Mouse (Mus musculus) embryonic fibroblast, embryonic 13.5 days (primary cell): ENCODE results near the gene Gm8332. TPM values are rescaled to one million over a fixed set of nuclear protein-coding genes. Genes with fewer than 3 reads are reported as not detected.
"Not testable (repeated sequence)": the region's sequence is repeated elsewhere in the genome, so short reads cannot be mapped to it uniquely, and the experiment has no call there.

Source experiments
- H3K27ac ChIP-seq: 2 replicates; pipeline ENCODE4 v1.5.1; 2012; ENCODE audit warnings: low read length, control low read depth, inconsistent platforms; ENCODE audit not compliant: insufficient read depth
- H3K4me1 ChIP-seq: 2 replicates; pipeline ENCODE4 v1.6.1; 2011; ENCODE audit warnings: low read length; ENCODE audit not compliant: control insufficient read depth, insufficient read depth
- H3K4me3 ChIP-seq: 2 replicates; pipeline ENCODE4 v1.5.1; 2011; ENCODE audit warnings: mild to moderate bottlenecking, control low read depth, low read length; ENCODE audit not compliant: insufficient read depth
- CTCF ChIP-seq: IDR thresholded peaks from 2 replicates; pipeline ENCODE4 v1.5.1; 2011; ENCODE audit warnings: mild to moderate bottlenecking, control low read depth, low read length, moderate library complexity, borderline replicate concordance; ENCODE audit not compliant: insufficient read depth
- POLR2A ChIP-seq: IDR thresholded peaks from 2 replicates; pipeline ENCODE4 v1.6.1; 2011; ENCODE audit warnings: low read depth, mild to moderate bottlenecking, control low read depth, low read length, moderate library complexity
- polyA plus RNA-seq: library from polyadenylated mRNA; stranded (reverse); fragments of >200 nt; gene quantifications from 2 replicates; pipeline ENCODE4 v1.2.4, GENCODE M21; 2011; ENCODE audit warnings: low read depth; ENCODE audit not compliant: missing spikeins, insufficient read length

Gm8332 gene
- polyA plus RNA-seq = not detected in 2 replicates

DNA sequence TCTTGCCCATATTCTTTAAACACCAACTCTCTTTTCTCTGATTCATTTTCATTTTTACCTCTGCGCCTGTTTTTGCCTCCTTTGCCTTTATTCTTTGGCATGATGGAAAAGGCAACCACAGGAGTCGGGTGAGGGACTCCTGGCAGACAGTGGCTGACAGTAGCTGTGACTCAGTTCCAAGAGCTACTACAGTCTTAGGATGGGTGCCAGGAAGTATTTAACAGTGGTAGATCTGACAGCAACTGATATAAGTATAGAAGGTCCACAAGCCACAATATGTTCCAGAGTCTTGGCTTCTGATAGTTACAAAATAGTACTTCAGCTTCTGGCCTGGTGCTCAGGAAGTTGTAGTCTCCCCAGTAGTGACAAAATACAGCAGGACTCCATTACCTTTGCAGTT lies at the start of gene Gm8332:
Gene Gm8332 (minus strand): TSS at position 101 of the 400 bp plus-strand sequence.
- H3K27ac ChIP-seq, H3K4me3 ChIP-seq, H3K4me1 ChIP-seq: not testable (repeated sequence)

DNA sequence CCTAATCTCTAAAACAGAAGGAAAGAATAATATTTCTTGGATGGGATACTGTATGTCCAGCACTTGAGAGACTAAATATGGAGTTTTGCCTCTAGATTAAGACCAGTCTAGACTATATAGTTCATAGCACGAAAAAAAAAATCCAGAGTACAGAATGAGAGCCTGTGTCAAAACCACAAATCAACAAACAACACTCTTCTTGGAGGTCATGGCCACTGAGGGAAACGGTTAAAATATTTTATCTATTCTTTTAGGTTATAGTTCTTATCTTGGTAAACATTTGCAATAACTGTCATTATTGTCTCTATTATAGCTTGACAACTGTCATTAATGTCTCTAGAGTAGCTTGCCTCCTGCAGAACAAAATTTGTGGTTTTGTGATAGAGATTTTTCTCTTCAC lies 47.3 kb upstream of the Gm8332 start:
- not testable (repeated sequence) for H3K27ac ChIP-seq, H3K4me3 ChIP-seq, H3K4me1 ChIP-seq

DNA sequence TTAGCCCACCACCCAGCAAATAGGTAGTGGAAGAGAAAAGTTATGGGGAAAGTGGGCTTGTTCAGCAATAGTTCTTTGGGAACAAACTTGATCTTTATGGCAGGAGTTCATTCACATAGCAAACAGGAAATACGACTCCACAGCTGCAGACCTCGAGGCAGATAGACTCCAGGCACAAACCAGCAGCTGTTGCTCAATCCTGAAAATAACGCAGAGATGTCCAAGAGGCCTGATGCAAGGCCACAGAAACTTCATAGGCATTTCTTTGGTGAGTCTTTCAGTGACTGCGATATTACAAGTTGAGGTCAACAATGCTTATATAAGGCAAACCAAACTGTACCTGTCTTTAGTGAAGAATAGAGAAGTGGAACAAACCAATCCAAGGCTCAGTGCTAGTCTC lies 43.2 kb upstream of the Gm8332 start:
- not testable (repeated sequence) for H3K27ac ChIP-seq, H3K4me3 ChIP-seq, H3K4me1 ChIP-seq

DNA sequence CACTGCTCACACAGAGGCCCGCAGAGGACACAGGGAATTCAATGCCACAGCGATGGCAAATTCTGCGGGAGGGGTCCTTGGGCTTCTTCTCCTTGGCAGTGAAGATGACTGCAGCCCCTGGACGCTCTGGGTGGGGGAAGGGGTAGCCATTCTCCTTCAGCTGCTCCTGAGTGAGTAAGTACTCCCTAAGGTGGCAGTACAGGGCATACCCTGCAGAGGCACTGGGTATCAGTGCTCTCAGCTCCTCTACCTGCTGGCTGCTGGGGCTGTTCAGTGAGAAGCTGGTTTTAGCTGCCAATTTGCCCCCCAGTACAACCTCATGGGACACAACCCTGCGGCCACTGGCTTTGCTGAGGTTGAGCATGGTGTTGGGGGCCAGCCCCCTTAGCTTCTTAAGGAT lies 35.3 kb upstream of the Gm8332 start:
- H3K4me3 ChIP-seq = not testable (repeated sequence)

DNA sequence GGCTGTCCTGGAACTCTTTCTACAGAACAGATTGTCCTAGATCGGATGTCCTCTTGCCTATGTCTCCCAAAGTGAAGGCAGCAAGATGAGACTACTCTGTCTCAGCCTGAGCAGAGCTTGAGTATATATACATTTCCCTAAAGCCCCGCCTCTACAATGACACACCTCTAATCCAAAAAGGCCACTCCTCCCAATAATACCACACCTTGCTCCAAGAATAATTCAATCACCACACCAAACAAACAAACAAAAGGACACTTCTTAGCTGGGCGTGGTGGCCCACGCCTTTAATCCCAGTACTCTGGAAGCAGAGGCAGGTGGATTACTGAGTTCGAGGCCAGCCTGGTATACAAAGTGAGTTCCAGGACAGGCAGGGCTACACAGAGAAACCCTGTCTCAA lies 24.5 kb upstream of the Gm8332 start, which contains the start of gene Gm5662:
Gene Gm5662 (minus strand): TSS at position 101 of the 400 bp plus-strand sequence.
- not testable (repeated sequence) for H3K4me3 ChIP-seq, H3K4me1 ChIP-seq, H3K27ac ChIP-seq

More for the DNA sequence above, 35.3 kb upstream of the Gm8332 start:
- not testable (repeated sequence) for H3K27ac ChIP-seq, H3K4me1 ChIP-seq

DNA sequence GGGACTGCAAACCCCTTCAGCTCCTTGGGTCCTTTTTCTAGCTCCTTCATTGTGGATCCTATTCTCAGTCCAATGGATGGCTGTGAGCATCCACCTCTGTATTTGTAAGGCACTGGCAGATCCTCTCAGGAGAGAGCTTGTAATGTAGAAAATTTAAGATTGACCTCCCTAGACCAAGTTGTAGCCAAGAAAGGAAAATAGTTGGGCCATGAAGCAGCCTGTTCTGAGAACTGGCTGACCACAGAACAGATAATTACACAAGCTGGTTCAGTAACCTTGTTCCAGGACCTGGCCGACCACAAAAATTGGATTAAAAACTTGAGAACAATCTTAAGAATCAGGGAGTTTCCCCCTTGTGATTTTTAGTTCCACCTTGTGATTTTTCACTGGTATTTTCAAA lies 7.3 kb upstream of the Gm8332 start:
- Histone ChIP-seq H3K27ac (no peak overlapping the region), H3K4me3 (no peak overlapping the region), H3K4me1 (no peaks in the 10 kb centered on the region)
- TF ChIP-seq CTCF (no peak), POLR2A (no peak)

DNA sequence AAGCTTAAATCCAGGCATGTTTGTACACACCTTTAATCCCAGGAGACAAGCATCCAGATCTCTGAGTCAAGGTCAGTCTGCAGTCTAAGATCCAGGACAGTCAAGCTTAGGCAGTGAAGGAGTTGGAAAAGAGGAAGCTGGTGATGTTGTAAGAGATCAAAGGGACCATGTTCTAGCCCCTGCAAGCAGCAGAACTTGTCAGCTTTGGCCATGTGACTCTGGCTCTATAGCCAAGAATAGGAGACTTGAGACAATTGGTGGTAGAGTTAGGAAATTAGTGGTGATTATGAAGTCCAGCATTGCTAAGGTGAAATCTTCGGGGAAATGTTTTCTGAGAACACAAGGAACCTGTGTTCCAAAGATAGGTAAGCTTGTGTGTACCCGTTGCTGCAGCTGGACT lies 6.0 kb upstream of the Gm8332 start:
- not testable (repeated sequence) for H3K4me3 ChIP-seq, H3K27ac ChIP-seq, H3K4me1 ChIP-seq

DNA sequence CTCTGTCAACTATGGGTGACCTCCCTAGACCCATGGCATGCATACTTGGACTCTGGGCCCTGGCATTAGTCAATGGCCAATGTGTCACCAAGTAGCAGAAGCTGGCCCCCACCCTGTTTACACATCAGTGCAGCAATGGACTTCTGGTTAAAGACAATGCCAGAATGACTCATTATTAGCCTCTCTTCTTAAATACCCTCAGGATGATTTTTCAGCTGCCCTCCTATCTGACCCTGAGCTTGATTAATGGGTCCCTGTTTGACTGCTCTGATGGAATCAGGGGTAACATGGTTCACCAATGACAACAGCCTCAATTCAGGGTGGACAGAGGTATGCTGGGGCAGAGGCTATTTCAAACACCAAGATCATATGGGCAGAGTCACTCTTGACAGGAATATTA lies 4.1 kb downstream of the Gm8332 start:
- H3K27ac ChIP-seq, H3K4me3 ChIP-seq: not testable (repeated sequence)

GRCm38 (mm10) chr12:88242940-88243339 lies 7.0 kb downstream of the Gm8332 start:
- H3K4me3 ChIP-seq, H3K4me1 ChIP-seq, H3K27ac ChIP-seq: not testable (repeated sequence)

More for the DNA sequence above, 4.1 kb downstream of the Gm8332 start:
- H3K4me1 ChIP-seq = not testable (repeated sequence)

DNA sequence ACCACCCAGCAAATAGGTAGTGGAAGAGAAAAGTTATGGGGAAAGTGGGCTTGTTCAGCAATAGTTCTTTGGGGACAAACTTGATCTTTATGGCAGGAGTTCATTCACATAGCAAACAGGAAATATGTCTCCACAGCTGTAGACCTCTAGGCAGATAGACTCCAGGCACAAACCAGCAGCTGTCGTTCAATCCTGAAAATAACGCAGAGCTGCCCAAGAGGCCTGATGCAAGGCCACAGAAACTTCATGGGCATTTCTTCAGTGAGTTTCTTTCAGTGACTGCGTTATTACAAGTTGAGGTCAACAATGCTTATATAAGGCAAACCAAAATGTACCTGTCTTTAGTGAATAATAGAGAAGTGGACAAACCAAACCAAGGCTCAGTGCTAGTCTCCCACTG lies 30.5 kb downstream of the Gm8332 start:
- H3K4me3 ChIP-seq = no peak overlapping the region
- TF ChIP-seq CTCF (no peak), POLR2A (no peak)
- no peak overlapping the region for H3K27ac ChIP-seq
- H3K4me1 ChIP-seq = no peaks in the 10 kb centered on the region

GRCm38 (mm10) chr12:88218059-88218458 lies 31.8 kb downstream of the Gm8332 start:
- not testable (repeated sequence) for H3K4me3 ChIP-seq, H3K4me1 ChIP-seq, H3K27ac ChIP-seq

GRCm38 (mm10) chr12:88214641-88215040 lies 35.3 kb downstream of the Gm8332 start:
- no peak overlapping the region for H3K27ac ChIP-seq
- no peaks in the 10 kb centered on the region for H3K4me1 ChIP-seq
- H3K4me3 ChIP-seq = no peak overlapping the region
- no peak for TF ChIP-seq CTCF
- no peak for TF ChIP-seq POLR2A

DNA sequence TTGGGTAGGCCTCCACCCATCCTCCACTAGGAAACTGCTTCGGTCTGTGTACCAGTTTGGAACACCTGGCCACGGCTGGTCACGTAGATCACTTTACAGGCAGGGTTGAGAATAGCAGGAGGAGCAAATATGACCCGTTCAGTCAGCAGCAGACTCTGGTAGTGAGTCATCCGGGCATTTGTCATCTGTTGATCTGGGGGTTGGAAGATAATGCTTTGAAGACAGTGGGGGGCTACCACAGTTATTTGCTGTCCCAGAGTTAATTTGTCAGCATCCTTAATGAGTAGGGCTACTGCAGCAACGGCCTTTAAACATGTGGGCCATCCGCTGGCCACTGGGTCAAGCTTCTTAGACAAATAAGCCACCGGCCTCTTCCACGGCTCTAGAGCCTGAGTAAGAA lies 38.4 kb downstream of the Gm8332 start:
- H3K27ac ChIP-seq, H3K4me1 ChIP-seq, H3K4me3 ChIP-seq: not testable (repeated sequence)
